Mouse (Mus musculus): Measurements from ENCODE around the gene Pex14.

The Pex14 gene

DNA sequence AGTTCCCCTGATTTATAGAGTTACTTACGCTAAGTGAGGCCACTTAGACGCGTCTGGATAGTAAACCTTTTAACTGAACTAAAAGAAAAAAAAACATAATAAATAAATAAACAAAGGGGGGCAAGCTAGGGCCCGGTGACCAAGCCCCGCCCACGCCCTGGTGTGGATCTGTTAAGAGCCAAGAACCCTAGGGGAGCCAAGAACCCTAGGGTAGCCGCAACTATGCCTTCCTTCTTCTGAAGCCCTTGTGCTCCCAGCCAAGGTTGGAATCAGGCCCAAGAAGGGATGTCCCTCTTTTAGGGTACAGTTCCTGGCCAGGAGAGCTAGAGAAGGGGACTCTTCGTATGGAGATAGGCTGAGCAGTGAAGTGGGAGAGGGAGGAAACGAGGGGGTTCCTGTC lies 176.3 kb downstream of the Pex14 start:
- in situ Hi-C loops (cut with MboI, MseI): no loop called here

DNA sequence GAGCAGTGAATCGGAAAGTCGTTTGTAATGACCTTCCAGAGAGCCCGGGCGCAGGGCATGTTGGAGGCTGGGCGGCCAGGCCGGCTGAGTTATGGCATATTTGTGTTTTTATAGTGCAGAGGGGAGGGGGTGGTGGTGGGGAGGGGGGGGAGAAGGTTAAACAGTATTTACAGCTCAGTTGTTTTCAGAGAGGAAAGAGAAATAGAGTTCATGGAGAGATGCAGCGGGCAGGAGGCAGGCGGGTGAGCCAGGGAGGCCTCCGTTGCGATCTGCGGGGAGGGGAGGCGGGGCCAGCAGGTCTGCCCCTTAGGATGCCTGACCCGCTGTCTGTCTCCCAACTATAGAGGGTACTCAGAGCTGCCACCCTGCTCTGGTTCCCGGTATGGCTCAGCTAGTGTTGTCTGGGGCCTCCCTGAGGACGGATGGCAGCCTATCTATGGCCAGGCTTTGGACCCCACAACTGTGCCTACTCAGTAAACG lies 177.4 kb downstream of the Pex14 start:
- in situ Hi-C loops (cut with MboI, MseI): no loop called here

DNA sequence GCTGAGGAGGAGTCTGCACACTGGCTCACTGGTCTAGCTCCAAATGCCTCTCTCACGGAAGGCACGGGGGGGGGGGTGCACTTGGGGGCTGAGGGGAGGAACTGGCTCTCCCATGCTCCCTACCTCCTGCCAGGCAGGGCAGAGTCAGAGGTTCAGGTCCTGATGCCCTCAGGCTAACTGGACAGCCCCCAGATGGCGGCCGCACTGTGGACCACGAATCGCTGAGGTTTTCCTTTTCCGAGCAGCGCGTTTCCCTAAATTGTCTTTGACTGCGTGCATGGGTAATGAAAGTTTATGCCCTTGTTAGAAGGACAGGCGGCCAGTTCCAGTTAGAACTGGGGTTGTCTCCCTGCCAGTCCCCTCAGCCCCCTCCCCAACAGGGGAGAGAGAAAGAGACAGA lies 179.1 kb downstream of the Pex14 start:
- in situ Hi-C loops (cut with MboI, MseI): no loop called here

DNA sequence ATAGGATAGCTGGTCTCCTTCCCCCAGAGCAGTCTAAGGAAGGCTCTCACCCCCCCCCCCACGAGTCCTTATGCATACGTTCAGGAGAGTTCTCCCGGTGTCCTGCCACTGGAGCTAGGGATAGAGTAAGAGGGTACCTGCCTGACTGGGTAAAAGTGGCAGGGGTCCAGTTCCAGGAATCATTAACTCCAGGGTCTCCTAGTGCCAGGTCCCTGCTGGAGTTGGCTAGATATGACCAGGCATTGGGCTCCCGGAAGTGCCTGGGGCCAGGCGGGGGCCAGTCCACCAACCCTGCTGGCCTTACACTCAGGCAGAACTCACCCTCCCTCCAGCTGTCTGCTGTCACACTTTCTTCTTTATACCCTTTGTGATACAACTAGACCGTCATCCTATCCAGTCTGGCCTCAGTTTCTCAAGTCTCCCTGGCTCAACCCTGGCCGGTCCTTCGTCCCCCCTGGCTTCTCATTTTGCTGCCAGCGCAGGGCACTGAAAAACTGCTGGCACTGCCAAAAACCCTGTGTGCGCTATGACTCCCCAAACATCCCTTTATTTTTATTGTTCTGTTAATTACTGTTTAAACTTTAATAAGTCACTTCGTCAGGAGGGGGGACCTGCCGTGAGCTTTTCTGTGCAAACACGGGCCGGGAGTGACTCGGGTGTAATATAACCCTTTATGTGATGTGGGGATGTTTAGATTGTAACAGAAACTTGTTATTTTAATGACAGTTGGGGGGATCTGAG lies 180.8 kb downstream of the Pex14 start:
- in situ Hi-C loops (cut with MboI, MseI): no loop called here

DNA sequence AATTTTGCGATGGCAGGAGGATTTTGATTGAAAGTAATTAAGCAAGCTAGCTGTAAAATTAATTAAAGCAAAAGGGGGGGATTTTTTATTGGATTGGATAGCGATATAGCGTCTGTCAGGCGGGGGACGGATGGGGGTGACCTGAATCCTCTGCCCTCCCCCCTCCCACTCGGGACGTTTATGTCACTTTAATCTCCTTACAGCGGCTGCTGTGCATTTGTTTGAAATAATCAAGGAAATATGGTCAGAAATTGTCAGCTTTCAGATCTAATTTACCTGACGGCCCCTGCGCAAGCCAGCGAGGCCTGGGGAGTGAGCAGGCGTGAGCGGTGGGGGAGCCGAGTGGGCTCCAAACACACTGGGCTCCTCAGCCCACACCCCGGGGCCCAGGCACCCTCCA lies 183.8 kb downstream of the Pex14 start:
- in situ Hi-C loops (cut with MboI, MseI): no loop called here

DNA sequence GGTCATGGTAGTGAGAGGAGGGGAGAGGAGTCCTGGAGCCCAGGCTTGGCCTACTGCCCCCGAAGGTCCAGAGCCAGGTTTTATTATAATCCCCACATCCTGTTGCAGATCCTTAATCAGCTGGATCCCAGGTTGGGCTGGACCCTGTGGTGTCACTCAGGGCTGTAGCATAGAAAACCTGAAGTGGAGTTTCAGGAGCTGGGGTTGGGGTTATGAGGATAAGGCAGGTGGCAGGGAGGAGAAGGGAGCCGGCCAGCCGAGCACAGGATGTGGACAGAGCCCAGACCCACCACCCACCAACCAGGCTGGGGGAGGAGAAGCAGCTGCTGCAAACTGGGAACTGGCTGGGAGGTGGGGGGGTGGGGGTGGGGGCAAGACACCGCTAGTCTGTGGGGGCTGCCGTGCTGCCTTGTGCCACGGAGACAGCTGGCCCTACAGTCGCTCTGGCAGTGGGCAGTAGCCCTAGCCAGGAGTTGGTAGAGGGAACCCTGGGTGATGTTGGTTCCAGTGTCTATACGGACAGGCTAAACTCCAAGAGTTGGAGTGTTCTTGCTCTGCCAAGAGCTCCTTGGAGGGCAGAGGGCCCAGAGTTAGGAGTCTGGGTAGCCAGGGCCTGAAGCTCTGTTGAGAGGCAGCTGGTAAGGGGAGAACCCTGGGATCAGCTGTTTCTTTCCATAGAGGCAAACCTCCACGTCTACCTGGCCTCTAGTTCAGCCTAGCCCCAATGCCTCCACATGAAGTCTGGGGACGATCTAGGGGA lies 184.6 kb downstream of the Pex14 start:
- in situ Hi-C loops (cut with MboI, MseI): no loop called here

DNA sequence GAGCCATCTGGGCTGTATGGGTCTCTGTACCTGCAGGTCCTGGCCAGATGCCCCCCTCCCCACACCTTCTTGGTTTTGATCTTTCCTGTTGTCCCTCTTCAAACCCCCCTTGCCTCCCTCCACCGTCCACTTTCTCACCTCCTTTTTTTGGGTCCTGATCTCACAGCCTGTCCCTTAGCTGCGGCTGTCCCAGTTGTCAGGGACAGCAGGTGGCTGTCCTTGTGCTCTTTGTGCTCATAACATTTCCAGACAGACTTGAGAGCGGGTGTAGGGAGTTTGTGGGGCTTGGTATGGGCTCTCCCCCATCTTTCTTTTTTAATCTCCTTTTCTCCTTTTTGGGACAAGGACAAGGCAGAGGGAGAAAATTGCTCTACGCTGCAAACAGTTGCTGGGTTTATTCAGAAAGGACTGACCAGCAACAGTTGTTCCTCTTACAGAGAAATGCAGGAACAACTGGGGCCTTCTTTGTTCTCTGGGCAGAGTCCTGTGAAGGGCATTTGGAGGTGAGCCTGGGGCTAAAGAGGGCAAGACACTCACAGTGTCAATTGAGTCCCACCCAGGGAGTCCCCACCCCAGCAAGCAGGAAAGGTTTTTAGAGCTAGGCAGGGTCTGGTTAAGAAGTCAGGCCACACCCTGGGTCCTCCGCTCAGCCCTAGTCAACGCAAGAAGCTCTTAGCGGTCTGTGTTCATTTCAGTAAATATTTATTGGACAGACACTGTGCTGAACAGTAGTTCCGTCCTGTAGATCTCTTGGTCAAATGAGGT lies 186.7 kb downstream of the Pex14 start:
- in situ Hi-C loops (cut with MboI, MseI): no loop called here

DNA sequence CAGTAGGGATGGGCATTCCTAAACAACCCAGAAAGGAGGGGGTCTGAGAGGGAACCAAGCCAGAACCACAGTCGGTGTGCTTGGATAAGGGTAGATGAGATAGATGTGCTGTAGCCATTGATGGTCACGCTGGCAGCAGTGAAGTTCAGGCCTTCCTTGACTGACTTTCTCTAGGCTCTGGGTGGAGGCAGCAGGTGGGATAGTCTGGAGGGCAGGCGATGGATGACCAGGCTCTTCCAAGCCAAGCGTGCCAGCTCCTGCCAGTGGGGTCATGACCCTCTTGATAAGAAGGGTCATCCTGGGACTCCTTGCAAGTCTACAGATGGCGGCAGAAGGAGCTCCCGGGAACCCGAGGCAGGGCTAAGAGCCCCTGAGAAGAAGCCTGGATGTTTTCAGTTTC lies 187.5 kb downstream of the Pex14 start:
- in situ Hi-C loops (cut with MboI, MseI): no loop called here
